Mouse (Mus musculus) neural tube, embryonic 14.5 days (tissue): ENCODE results near the gene Slc6a19. TPM values are rescaled to one million over a fixed set of nuclear protein-coding genes. Genes with fewer than 3 reads are reported as not detected.

Experiments used
- ATAC-seq: fragments of 200-750 bp; cut with Nextera tagmentation; 2 replicates; pipeline ENCODE4 v1.8.0; 2017; ENCODE audit warnings: low read depth, mild to moderate bottlenecking, moderate TSS enrichment, moderate library complexity
- H3K27ac ChIP-seq: fragments of 300-500 bp; sonication (generic); 2 replicates; pipeline ENCODE4 v1.5.1; 2014; ENCODE audit warnings: low read depth, mild to moderate bottlenecking, control low read depth, low read length, moderate library complexity, mixed read lengths
- H3K27me3 ChIP-seq: fragments of 300-500 bp; sonication (generic); 2 replicates; pipeline ENCODE4 v1.6.1; 2014; ENCODE audit warnings: low read length; ENCODE audit not compliant: control insufficient read depth, insufficient read depth
- H3K36me3 ChIP-seq: fragments of 300-500 bp; sonication (generic); 2 replicates; pipeline ENCODE4 v1.6.1; 2014; ENCODE audit warnings: low read length, mixed read lengths; ENCODE audit not compliant: control insufficient read depth, insufficient read depth
- H3K4me1 ChIP-seq: fragments of 300-500 bp; sonication (generic); 2 replicates; pipeline ENCODE4 v1.6.1; 2014; ENCODE audit warnings: low read length; ENCODE audit not compliant: control insufficient read depth, insufficient read depth
- H3K4me2 ChIP-seq: fragments of 300-500 bp; sonication (generic); 2 replicates; pipeline ENCODE4 v1.6.1; 2014; ENCODE audit warnings: mild to moderate bottlenecking, low read depth, low read length, control low read depth
- H3K4me3 ChIP-seq: fragments of 300-500 bp; sonication (generic); 2 replicates; pipeline ENCODE4 v1.5.1; 2014; ENCODE audit warnings: low read depth, low read length, control low read depth, mixed read lengths
- H3K9ac ChIP-seq: fragments of 300-500 bp; sonication (generic); replicated peaks from 2 replicates; pipeline ENCODE4 v1.6.1; 2014; ENCODE audit warnings: low read depth, mild to moderate bottlenecking, control low read depth, low read length, mixed read lengths
- H3K9me3 ChIP-seq: fragments of 300-500 bp; sonication (generic); 2 replicates; pipeline ENCODE4 v1.6.1; 2016; ENCODE audit warnings: low read length; ENCODE audit not compliant: control insufficient read depth
- WGBS: fragments of 180-500 bp; shearing (Covaris S2); extraction: QIAGEN DNeasy Blood & Tissue Kit; methylation state at CpG from one replicate; pipeline ENCODE4 v1.1.7; 2014; 5-methylcytosine and 5-hydroxymethylcytosine counted together
- polyA plus RNA-seq: library from polyadenylated mRNA; unstranded; fragments of >200 nt; fragmentation: Nextera tagmentation; extraction: Ambion mirVana; gene quantifications from 2 replicates; pipeline ENCODE4 v1.2.1, GENCODE M21; 2014

Gene Slc6a19
- polyA plus RNA-seq, 1 experiment from 2014 or later, result 0.07 TPM

GRCm38 (mm10) chr13:73687601-73688000 lies 17.1 kb downstream of the Slc6a19 start:
- Histone ChIP-seq H3K36me3 (no peaks in the 10 kb centered on the region), H3K9ac (no peak overlapping the region), H3K27me3 (no peaks in the 10 kb centered on the region), H3K4me2 (no peak overlapping the region), H3K4me3 (no peak overlapping the region), H3K4me1 (no peaks in the 10 kb centered on the region), H3K9me3 (no peaks in the 10 kb centered on the region), H3K27ac (no peak overlapping the region)
- ATAC-seq, result no peak
- 69% methylated on average over 3 of the region's 3 CpGs for WGBS

GRCm38 (mm10) chr13:73685502-73685901 lies 19.2 kb downstream of the Slc6a19 start:
- no peak for ATAC-seq
- Histone ChIP-seq H3K4me3 (no peak overlapping the region), H3K9ac (no peak overlapping the region), H3K4me1 (no peaks in the 10 kb centered on the region), H3K4me2 (no peak overlapping the region), H3K9me3 (no peaks in the 10 kb centered on the region), H3K36me3 (no peaks in the 10 kb centered on the region), H3K27me3 (no peaks in the 10 kb centered on the region), H3K27ac (no peak overlapping the region)
- 88% methylated on average over 6 of the region's 6 CpGs for WGBS

GRCm38 (mm10) chr13:73684412-73684811 lies 20.3 kb downstream of the Slc6a19 start:
- Histone ChIP-seq H3K9me3 (no peaks in the 10 kb centered on the region), H3K4me1 (no peaks in the 10 kb centered on the region), H3K4me2 (no peak overlapping the region), H3K4me3 (no peak overlapping the region), H3K36me3 (no peaks in the 10 kb centered on the region), H3K27me3 (no peaks in the 10 kb centered on the region), H3K9ac (no peak overlapping the region), H3K27ac (no peak overlapping the region)
- ATAC-seq, result no peak
- 79% methylated on average over 1 of the region's 1 CpGs for WGBS

GRCm38 (mm10) chr13:73683682-73684081 lies 21.0 kb downstream of the Slc6a19 start:
- H3K9ac ChIP-seq, result no peak overlapping the region
- no peak for ATAC-seq
- no peak overlapping the region for H3K4me2 ChIP-seq
- no peaks in the 10 kb centered on the region for H3K4me1 ChIP-seq
- H3K9me3 ChIP-seq, result no peaks in the 10 kb centered on the region
- H3K27ac ChIP-seq, result no peak overlapping the region
- H3K27me3 ChIP-seq, result no peaks in the 10 kb centered on the region
- no peak overlapping the region for H3K4me3 ChIP-seq
- no peaks in the 10 kb centered on the region for H3K36me3 ChIP-seq
- WGBS, result 91% methylated on average over 11 of the region's 11 CpGs

GRCm38 (mm10) chr13:73682226-73682625 lies 22.4 kb downstream of the Slc6a19 start:
- WGBS, result 78% methylated on average over 2 of the region's 2 CpGs
- Histone ChIP-seq H3K4me2 (no peak overlapping the region), H3K27me3 (no peaks in the 10 kb centered on the region), H3K4me3 (no peak overlapping the region), H3K36me3 (no peaks in the 10 kb centered on the region), H3K4me1 (no peaks in the 10 kb centered on the region), H3K9me3 (no peaks in the 10 kb centered on the region), H3K9ac (no peak overlapping the region), H3K27ac (no peak overlapping the region)
- ATAC-seq, result no peak

- H3K36me3 ChIP-seq, result no peaks in the 10 kb centered on the region
- no peaks in the 10 kb centered on the region for H3K9me3 ChIP-seq
- no peak overlapping the region for H3K4me3 ChIP-seq
- no peaks in the 10 kb centered on the region for H3K27me3 ChIP-seq
- 38% methylated on average over 1 of the region's 1 CpGs for WGBS
- no peak for ATAC-seq
- H3K4me1 ChIP-seq, result no peaks in the 10 kb centered on the region
- no peak overlapping the region for H3K4me2 ChIP-seq
- H3K9ac ChIP-seq, result no peak overlapping the region
- no peak overlapping the region for H3K27ac ChIP-seq
Measured at GRCm38 (mm10) chr13:73680394-73680793, 24.3 kb downstream of the Slc6a19 start.

GRCm38 (mm10) chr13:73679311-73679710 lies 25.4 kb downstream of the Slc6a19 start:
- no peak overlapping the region for H3K27ac ChIP-seq
- H3K4me1 ChIP-seq, result no peaks in the 10 kb centered on the region
- no peak overlapping the region for H3K9ac ChIP-seq
- no peaks in the 10 kb centered on the region for H3K27me3 ChIP-seq
- no peak overlapping the region for H3K4me3 ChIP-seq
- no peak for ATAC-seq
- H3K9me3 ChIP-seq, result no peaks in the 10 kb centered on the region
- no peak overlapping the region for H3K4me2 ChIP-seq
- 79% methylated on average over 2 of the region's 2 CpGs for WGBS
- no peaks in the 10 kb centered on the region for H3K36me3 ChIP-seq

- ATAC-seq, result no peak
- WGBS, result 92% methylated on average over 3 of the region's 3 CpGs
- Histone ChIP-seq H3K27me3 (no peaks in the 10 kb centered on the region), H3K4me2 (no peak within 1 kb of the TSS), H3K9me3 (no peaks in the 10 kb centered on the region), H3K4me1 (no peaks in the 10 kb centered on the region), H3K4me3 (no peak within 1 kb of the TSS), H3K9ac (no peak within 1 kb of the TSS), H3K36me3 (no peaks in the 10 kb centered on the region), H3K27ac (no peak within 1 kb of the TSS)
Measured at GRCm38 (mm10) chr13:73677853-73678252, 26.8 kb downstream of the Slc6a19 start, which contains the start of gene Slc6a18. Gene Slc6a18 (minus strand): TSS chr13:73678023.

- 93% methylated on average over 7 of the region's 7 CpGs for WGBS
- no peak overlapping the region for H3K4me3 ChIP-seq
Measured at GRCm38 (mm10) chr13:73675161-73675560, 29.5 kb downstream of the Slc6a19 start.

More at GRCm38 (mm10) chr13:73675161-73675560, 29.5 kb downstream of the Slc6a19 start:
- Histone ChIP-seq H3K4me1 (no peaks in the 10 kb centered on the region), H3K27me3 (no peaks in the 10 kb centered on the region), H3K9ac (no peak overlapping the region), H3K4me2 (no peak overlapping the region), H3K9me3 (no peaks in the 10 kb centered on the region), H3K36me3 (no peaks in the 10 kb centered on the region), H3K27ac (no peak overlapping the region)
- no peak for ATAC-seq
